Mouse (Mus musculus): ENCODE results near the gene Sun1. TPM values are rescaled to one million over a fixed set of nuclear protein-coding genes. Genes with fewer than 3 reads are reported as not detected.

The Sun1 gene
- total and polyA plus RNA-seq, 2 experiments from 2014 or later, result 35.3 to 75.0 TPM

GRCm38 (mm10) chr5:139286142-139286941 is 85.9 kb downstream of the Sun1 start:
- H3K36me3 ChIP-seq (ENCODE audit: insufficient read depth, low read length), result peaks cover 12% of the 10 kb centered on the region; the same call in 1 of the 2 replicates
- H3K4me2 ChIP-seq (ENCODE audit: low read depth, low read length, poor library complexity, severe bottlenecking), result no peak overlapping the region
- 73% methylated on average over 14 of the region's 14 CpGs for WGBS
- H3K27ac ChIP-seq (ENCODE audit: low read depth, low read length), result no peak overlapping the region
- no peaks in the 10 kb centered on the region for H3K27me3 ChIP-seq (ENCODE audit: insufficient read depth, low read length)
- H3K9ac ChIP-seq (replicated peaks; ENCODE audit: low read length, poor library complexity, severe bottlenecking), result no peak overlapping the region
- DNase-seq (ENCODE audit: low spot score) (no peak), ATAC-seq (ENCODE audit: low FRiP score) (no peak)
- no peaks in the 10 kb centered on the region for H3K4me1 ChIP-seq (ENCODE audit: insufficient read depth, low read length)
- TF ChIP-seq CTCF (IDR thresholded peaks at IDR 0.05), result no peak
- no peak overlapping the region for H3K4me3 ChIP-seq (ENCODE audit: low read depth, low read length)
- H3K9me3 ChIP-seq (ENCODE audit: low read length), result no peaks in the 10 kb centered on the region

DNA sequence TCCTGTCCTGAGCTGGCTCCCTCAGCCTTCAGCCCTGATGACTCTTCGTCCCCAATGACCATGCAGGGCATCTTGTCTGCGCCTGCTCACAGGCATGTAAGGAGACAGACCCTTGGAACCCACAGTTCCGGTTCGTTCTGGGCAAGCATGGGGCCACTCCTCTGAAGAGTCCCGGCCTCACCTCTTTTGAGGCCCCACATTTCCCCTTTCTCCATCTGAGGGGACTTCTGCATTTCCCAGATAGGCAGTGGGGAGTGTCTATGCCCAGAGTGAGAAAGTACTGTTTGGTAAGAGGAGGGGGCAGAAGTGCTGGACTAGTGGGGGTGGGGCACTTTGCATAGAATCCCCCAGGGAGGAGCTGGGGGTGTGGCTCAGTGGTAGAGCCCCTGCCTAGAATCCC is 86.7 kb downstream of the Sun1 start:
- TF ChIP-seq CTCF (IDR thresholded peaks at IDR 0.05), result no peak
- no peak for ATAC-seq (ENCODE audit: low FRiP score)
- H3K27ac ChIP-seq (ENCODE audit: low read depth, low read length), result no peak overlapping the region
- peaks cover 12% of the 10 kb centered on the region; the same call in 1 of the 2 replicates for H3K36me3 ChIP-seq (ENCODE audit: insufficient read depth, low read length)
- H3K27me3 ChIP-seq (ENCODE audit: insufficient read depth, low read length), result no peaks in the 10 kb centered on the region
- DNase-seq (ENCODE audit: low spot score), result no peak
- no peak overlapping the region for H3K4me2 ChIP-seq (ENCODE audit: low read depth, low read length, poor library complexity, severe bottlenecking)
- WGBS, result 85% methylated on average over 5 of the region's 5 CpGs
- H3K9ac ChIP-seq (replicated peaks; ENCODE audit: low read length, poor library complexity, severe bottlenecking), result no peak overlapping the region
- H3K9me3 ChIP-seq (ENCODE audit: low read length), result no peaks in the 10 kb centered on the region
- H3K4me3 ChIP-seq (ENCODE audit: low read depth, low read length), result no peak overlapping the region
- no peaks in the 10 kb centered on the region for H3K4me1 ChIP-seq (ENCODE audit: insufficient read depth, low read length)

- Histone ChIP-seq H3K4me1 (ENCODE audit: insufficient read depth, low read length) (no peaks in the 10 kb centered on the region), H3K36me3 (ENCODE audit: insufficient read depth, low read length) (peaks cover 15% of the 10 kb centered on the region), H3K27ac (ENCODE audit: low read depth, low read length) (no peak overlapping the region), H3K4me2 (ENCODE audit: low read depth, low read length, poor library complexity, severe bottlenecking) (no peak overlapping the region), H3K9ac (replicated peaks; ENCODE audit: low read length, poor library complexity, severe bottlenecking) (no peak overlapping the region), H3K27me3 (ENCODE audit: insufficient read depth, low read length) (no peaks in the 10 kb centered on the region), H3K9me3 (ENCODE audit: low read length) (no peaks in the 10 kb centered on the region), H3K4me3 (ENCODE audit: low read depth, low read length) (no peak overlapping the region)
- no peak for ATAC-seq (ENCODE audit: low FRiP score)
- TF ChIP-seq CTCF (IDR thresholded peaks at IDR 0.05), result no peak
- no peak for DNase-seq (ENCODE audit: low spot score)
- WGBS, result 88% methylated on average over 4 of the region's 4 CpGs
Measured at GRCm38 (mm10) chr5:139287787-139288186, 87.3 kb downstream of the Sun1 start.

GRCm38 (mm10) chr5:139288591-139288990 is 88.2 kb downstream of the Sun1 start:
- H3K9ac ChIP-seq (replicated peaks; ENCODE audit: low read length, poor library complexity, severe bottlenecking), result no peak overlapping the region
- H3K4me1 ChIP-seq (ENCODE audit: insufficient read depth, low read length), result no peaks in the 10 kb centered on the region
- no peak for ATAC-seq (ENCODE audit: low FRiP score)
- H3K4me3 ChIP-seq (ENCODE audit: low read depth, low read length), result no peak overlapping the region
- no peak overlapping the region for H3K4me2 ChIP-seq (ENCODE audit: low read depth, low read length, poor library complexity, severe bottlenecking)
- no peak overlapping the region for H3K27ac ChIP-seq (ENCODE audit: low read depth, low read length)
- 74% methylated on average over 4 of the region's 4 CpGs for WGBS
- H3K36me3 ChIP-seq (ENCODE audit: insufficient read depth, low read length), result peaks cover 21% of the 10 kb centered on the region
- no peaks in the 10 kb centered on the region for H3K9me3 ChIP-seq (ENCODE audit: low read length)
- no peak for TF ChIP-seq CTCF (IDR thresholded peaks at IDR 0.05)
- DNase-seq (ENCODE audit: low spot score), result no peak
- H3K27me3 ChIP-seq (ENCODE audit: insufficient read depth, low read length), result no peaks in the 10 kb centered on the region

GRCm38 (mm10) chr5:139290467-139291259 is 90.2 kb downstream of the Sun1 start:
- 86% methylated on average over 12 of the region's 12 CpGs for WGBS
- no peak for TF ChIP-seq CTCF (IDR thresholded peaks at IDR 0.05)
- no peak overlapping the region for H3K27ac ChIP-seq (ENCODE audit: low read depth, low read length)

More at GRCm38 (mm10) chr5:139290467-139291259, 90.2 kb downstream of the Sun1 start:
- ATAC-seq (ENCODE audit: low FRiP score) (no peak), DNase-seq (ENCODE audit: low spot score) (no peak)
- Histone ChIP-seq H3K27me3 (ENCODE audit: insufficient read depth, low read length) (no peaks in the 10 kb centered on the region), H3K9ac (replicated peaks; ENCODE audit: low read length, poor library complexity, severe bottlenecking) (no peak overlapping the region), H3K9me3 (ENCODE audit: low read length) (no peaks in the 10 kb centered on the region), H3K4me1 (ENCODE audit: insufficient read depth, low read length) (no peaks in the 10 kb centered on the region), H3K4me2 (ENCODE audit: low read depth, low read length, poor library complexity, severe bottlenecking) (no peak overlapping the region), H3K4me3 (ENCODE audit: low read depth, low read length) (no peak overlapping the region), H3K36me3 (ENCODE audit: insufficient read depth, low read length) (peaks cover 32% of the 10 kb centered on the region)

All from midbrain, postnatal 0 days (tissue).